Mouse (Mus musculus) embryonic facial prominence, embryonic 10.5 days (tissue): ENCODE measurements around the gene Wdr93. TPM values are rescaled to one million over a fixed set of nuclear protein-coding genes. Genes with fewer than 3 reads are reported as not detected.
A peak's percentile ranks its signal among the peaks of the same experiment; 100 is the strongest.

Experiments
- DNase-seq: peaks from one replicate; pipeline ENCODE4 v3.0.0-alpha.2; 2017; ENCODE audit warnings: low spot score
- H3K27ac ChIP-seq: fragments of 300-500 bp; sonication (generic); replicated peaks from 2 replicates; pipeline ENCODE4 v1.5.1; 2016; ENCODE audit warnings: mild to moderate bottlenecking
- H3K27me3 ChIP-seq: fragments of 300-500 bp; sonication (generic); replicated peaks from 2 replicates; pipeline ENCODE4 v1.6.1; 2016; ENCODE audit warnings: low read depth, mild to moderate bottlenecking; ENCODE audit not compliant: poor library complexity, severe bottlenecking
- H3K36me3 ChIP-seq: fragments of 300-500 bp; sonication (generic); replicated peaks from 2 replicates; pipeline ENCODE4 v1.6.1; 2016; ENCODE audit warnings: mild to moderate bottlenecking, moderate library complexity
- H3K4me1 ChIP-seq: fragments of 300-500 bp; sonication (generic); 2 replicates; pipeline ENCODE4 v1.6.1; 2016
- H3K4me3 ChIP-seq: fragments of 300-500 bp; sonication (generic); 2 replicates; pipeline ENCODE4 v1.5.1; 2016; ENCODE audit warnings: mild to moderate bottlenecking, moderate library complexity
- H3K9me3 ChIP-seq: fragments of 300-500 bp; sonication (generic); 2 replicates; pipeline ENCODE4 v1.6.1; 2016; ENCODE audit warnings: mild to moderate bottlenecking
- WGBS: fragments of 180-500 bp; shearing (Covaris S2); methylation state at CpG from one replicate; pipeline ENCODE4 v1.1.7; 2016; 5-methylcytosine and 5-hydroxymethylcytosine counted together
- polyA plus RNA-seq: library from polyadenylated mRNA; unstranded; fragments of >200 nt; fragmentation: Nextera tagmentation; extraction: Ambion mirVana; gene quantifications from 2 replicates; pipeline ENCODE4 v1.2.1, GENCODE M21; 2016

Gene Wdr93
- polyA plus RNA-seq, 1 experiment from 2014 or later, result 0.45 TPM

GRCm38 (mm10) chr7:79813409-79813808 lies 70.4 kb downstream of the Wdr93 start:
- DNase-seq, result no peak
- WGBS, result 88% methylated on average over 1 of the region's 1 CpGs
- Histone ChIP-seq H3K36me3 (no peaks in the 10 kb centered on the region), H3K27me3 (peaks cover 56% of the 10 kb centered on the region), H3K4me3 (no peak overlapping the region), H3K4me1 (peaks cover 13% of the 10 kb centered on the region), H3K27ac (no peak overlapping the region), H3K9me3 (no peaks in the 10 kb centered on the region)

GRCm38 (mm10) chr7:79818321-79818720 lies 75.4 kb downstream of the Wdr93 start:
- peaks cover 27% of the 10 kb centered on the region for H3K4me1 ChIP-seq
- no peaks in the 10 kb centered on the region for H3K9me3 ChIP-seq
- no peaks in the 10 kb centered on the region for H3K36me3 ChIP-seq
- no peak overlapping the region for H3K4me3 ChIP-seq
- no peak for DNase-seq
- 8% methylated on average over 6 of the region's 6 CpGs for WGBS
- no peak overlapping the region for H3K27ac ChIP-seq
- peaks cover 39% of the 10 kb centered on the region for H3K27me3 ChIP-seq

GRCm38 (mm10) chr7:79819515-79819914 lies 76.6 kb downstream of the Wdr93 start:
- WGBS, result 36% methylated on average over 4 of the region's 4 CpGs
- no peak for DNase-seq
- H3K27ac ChIP-seq, result no peak overlapping the region; the same call in 1 of the 2 replicates

GRCm38 (mm10) chr7:79819996-79820395 lies 77.0 kb downstream of the Wdr93 start:
- 43% methylated on average over 11 of the region's 11 CpGs for WGBS
- peaks cover 39% of the 10 kb centered on the region for H3K27me3 ChIP-seq
- no peak for DNase-seq
- H3K27ac ChIP-seq, result peak overlapping the region; percentile 35
- H3K9me3 ChIP-seq, result no peaks in the 10 kb centered on the region
- no peak overlapping the region for H3K4me3 ChIP-seq
- peaks cover 4% of the 10 kb centered on the region; the same call in 1 of the 2 replicates for H3K36me3 ChIP-seq
- peaks cover 27% of the 10 kb centered on the region for H3K4me1 ChIP-seq

More at GRCm38 (mm10) chr7:79819515-79819914, 76.6 kb downstream of the Wdr93 start:
- Histone ChIP-seq H3K27me3 (peaks cover 39% of the 10 kb centered on the region), H3K4me1 (peaks cover 27% of the 10 kb centered on the region), H3K4me3 (no peak overlapping the region), H3K9me3 (no peaks in the 10 kb centered on the region), H3K36me3 (no peaks in the 10 kb centered on the region)

- peaks cover 27% of the 10 kb centered on the region for H3K4me1 ChIP-seq
- DNase-seq, result no peak
- no peak overlapping the region for H3K27ac ChIP-seq
- peaks cover 32% of the 10 kb centered on the region for H3K27me3 ChIP-seq
- no peak overlapping the region for H3K4me3 ChIP-seq
- 82% methylated on average over 12 of the region's 12 CpGs for WGBS
- H3K36me3 ChIP-seq, result peaks cover 14% of the 10 kb centered on the region; the same call in 1 of the 2 replicates
- no peaks in the 10 kb centered on the region for H3K9me3 ChIP-seq
Measured at GRCm38 (mm10) chr7:79822092-79822695, 79.2 kb downstream of the Wdr93 start.

GRCm38 (mm10) chr7:79828341-79828740 lies 85.4 kb downstream of the Wdr93 start:
- peaks cover 14% of the 10 kb centered on the region; the same call in 1 of the 2 replicates for H3K36me3 ChIP-seq
- H3K9me3 ChIP-seq, result no peaks in the 10 kb centered on the region
- DNase-seq, result no peak
- no peaks in the 10 kb centered on the region for H3K27me3 ChIP-seq
- H3K27ac ChIP-seq, result no peak overlapping the region
- 78% methylated on average over 3 of the region's 3 CpGs for WGBS
- H3K4me3 ChIP-seq, result no peak overlapping the region
- no peaks in the 10 kb centered on the region for H3K4me1 ChIP-seq

- no peaks in the 10 kb centered on the region for H3K9me3 ChIP-seq
- no peaks in the 10 kb centered on the region; the same call in 1 of the 2 replicates for H3K36me3 ChIP-seq
- DNase-seq, result no peak
- WGBS, result 82% methylated on average over 6 of the region's 6 CpGs
- no peaks in the 10 kb centered on the region for H3K27me3 ChIP-seq
- no peaks in the 10 kb centered on the region for H3K4me1 ChIP-seq
- H3K4me3 ChIP-seq, result no peak overlapping the region
- H3K27ac ChIP-seq, result no peak overlapping the region
Measured at GRCm38 (mm10) chr7:79831145-79831544, 88.2 kb downstream of the Wdr93 start.

- 85% methylated on average over 6 of the region's 6 CpGs for WGBS
- H3K27ac ChIP-seq, result no peak overlapping the region
- no peak for DNase-seq
Measured at GRCm38 (mm10) chr7:79831585-79831984, 88.6 kb downstream of the Wdr93 start.

GRCm38 (mm10) chr7:79832980-79833379 lies 90.0 kb downstream of the Wdr93 start:
- H3K27me3 ChIP-seq, result no peaks in the 10 kb centered on the region
- H3K4me1 ChIP-seq, result no peaks in the 10 kb centered on the region
- no peak overlapping the region for H3K4me3 ChIP-seq
- no peaks in the 10 kb centered on the region; the same call in 1 of the 2 replicates for H3K36me3 ChIP-seq
- no peak for DNase-seq
- H3K27ac ChIP-seq, result no peak overlapping the region
- H3K9me3 ChIP-seq, result no peaks in the 10 kb centered on the region

More at GRCm38 (mm10) chr7:79831585-79831984, 88.6 kb downstream of the Wdr93 start:
- H3K4me3 ChIP-seq, result no peak overlapping the region
- no peaks in the 10 kb centered on the region; the same call in 1 of the 2 replicates for H3K36me3 ChIP-seq
- H3K4me1 ChIP-seq, result no peaks in the 10 kb centered on the region
- H3K27me3 ChIP-seq, result no peaks in the 10 kb centered on the region
- no peaks in the 10 kb centered on the region for H3K9me3 ChIP-seq

- Histone ChIP-seq H3K27ac (no peak overlapping the region), H3K36me3 (peaks cover 3% of the 10 kb centered on the region; the same call in 1 of the 2 replicates), H3K27me3 (no peaks in the 10 kb centered on the region), H3K4me3 (no peak overlapping the region), H3K9me3 (no peaks in the 10 kb centered on the region), H3K4me1 (no peaks in the 10 kb centered on the region)
- no peak for DNase-seq
- 91% methylated on average over 6 of the region's 6 CpGs for WGBS
Measured at GRCm38 (mm10) chr7:79835196-79835595, 92.2 kb downstream of the Wdr93 start.

Other genes with a start within 250 kb of the Wdr93 start
- 0.51 TPM in 1 of 2 replicates, not detected in the other for gene Rhcg, start 125.5 kb upstream of the Wdr93 start, polyA plus RNA-seq
- gene Ticrr, start 83.0 kb upstream of the Wdr93 start, polyA plus RNA-seq, result 16.4 and 16.5 TPM in 2 replicates
- gene Kif7, start 27.4 kb upstream of the Wdr93 start, polyA plus RNA-seq, result 7.4 and 7.7 TPM in 2 replicates
- gene Plin1, start 10.3 kb upstream of the Wdr93 start, polyA plus RNA-seq, result 0.10 TPM in 1 of 2 replicates, not detected in the other
- gene Pex11a, start within 50 bp of the Wdr93 start, polyA plus RNA-seq, result 7.2 and 8.4 TPM in 2 replicates
- gene Mesp1, start 50.6 kb downstream of the Wdr93 start, polyA plus RNA-seq, result 0.11 TPM in 1 of 2 replicates, not detected in the other
- gene Mesp2, start 67.6 kb downstream of the Wdr93 start, polyA plus RNA-seq, result 0.34 and 0.36 TPM in 2 replicates
- gene Anpep, start 117.9 kb downstream of the Wdr93 start, polyA plus RNA-seq, result 5.4 and 6.9 TPM in 2 replicates
- gene Ap3s2, start 177.5 kb downstream of the Wdr93 start, polyA plus RNA-seq, result 48.9 and 49.4 TPM in 2 replicates
- gene Arpin, start 192.2 kb downstream of the Wdr93 start, polyA plus RNA-seq, result 18.4 and 19.3 TPM in 2 replicates